ENCODE assay signal across 9 mouse cellular contexts in the genomic region with DNA sequence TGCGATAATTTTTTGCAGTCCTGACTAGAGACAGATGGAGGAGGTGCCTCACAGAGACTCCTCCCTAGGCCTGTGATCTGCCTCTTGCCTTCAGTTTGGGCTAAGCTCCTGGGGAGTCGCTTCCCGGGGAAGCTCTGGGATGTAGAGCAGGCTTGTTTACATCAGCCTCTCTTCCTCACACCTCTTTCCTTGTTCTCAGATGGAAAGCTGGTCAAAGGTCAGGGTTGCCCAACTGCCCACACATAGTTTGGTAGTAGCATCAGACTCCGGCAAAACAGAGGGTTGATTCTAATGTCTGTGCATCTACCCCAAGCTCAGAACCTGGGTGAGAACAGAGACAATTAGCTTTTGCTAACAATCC.
DNase-seq lines count a peak whose midpoint lies in the region; ATAC-seq and TF ChIP-seq lines count a peak whose summit lies in the region.
"Had no signal": no experiment of that assay in that cellular context is flagged by ENCODE, and none has a peak within 500 bp of the region (broad histone marks: within the 10 kb centered on the region; RNA-seq: fewer than 3 reads in every experiment).

No protein-coding gene starts in this region.

- peak; percentile 37 for DNase-seq in CD4-positive, CD25-positive, alpha-beta regulatory T cell, adult 2 months (ENCODE audit: low read depth, low spot score)
- no peak for DNase-seq in heart, embryonic 10.5 days (ENCODE audit: low spot score)
- DNase-seq in lung, postnatal 36 days, result peak; percentile 72
- DNase-seq in spleen, postnatal 4 days (ENCODE audit: low spot score in 2 of 2), result no peak
- DNase-seq in right cerebral cortex, postnatal 10 days (ENCODE audit: low spot score in 2 of 2), result no peak
- no peak for DNase-seq in spleen, postnatal 36 days (ENCODE audit: low spot score in 2 of 2)

- ATAC-seq in kidney, embryonic 14.5 days (ENCODE audit: low FRiP score, low TSS enrichment), result peak; percentile 51; the same call in 1 of the 2 replicates

- peak overlapping the region; percentile 92 for H3K27ac ChIP-seq in cortical plate, adult 2 months (ENCODE audit: insufficient read depth, low read length)
- peak overlapping the region; percentile 74 for H3K27ac ChIP-seq in heart, embryonic 10.5 days
- H3K27ac ChIP-seq in kidney, embryonic 14.5 days (ENCODE audit: low read depth, low read length), result peak overlapping the region; percentile 75; the same call in 1 of the 2 replicates

- no peaks in the 10 kb centered on the region for H3K9me3 ChIP-seq in heart, embryonic 10.5 days
- H3K9me3 ChIP-seq in kidney, embryonic 14.5 days (ENCODE audit: control insufficient read depth, low read length), result no peaks in the 10 kb centered on the region
- H3K9me3 ChIP-seq: megakaryocyte, embryonic 14.5 days had no signal

- 6% methylated on average over 4 of the region's 4 CpGs for WGBS in heart, embryonic 10.5 days
- WGBS in kidney, embryonic 14.5 days, result 9% methylated on average over 4 of the region's 4 CpGs

- no peak overlapping the region for H3K4me3 ChIP-seq in cortical plate, adult 2 months (ENCODE audit: insufficient read depth, low read length)
- no peak overlapping the region for H3K4me3 ChIP-seq in heart, embryonic 10.5 days
- no peak overlapping the region for H3K4me3 ChIP-seq in kidney, embryonic 14.5 days (ENCODE audit: low read length)
- H3K4me3 ChIP-seq: megakaryocyte, embryonic 14.5 days had no signal

- H3K27me3 ChIP-seq in heart, embryonic 10.5 days (ENCODE audit: insufficient read depth, poor library complexity, severe bottlenecking), result no peaks in the 10 kb centered on the region
- H3K27me3 ChIP-seq in kidney, embryonic 14.5 days (ENCODE audit: control insufficient read depth, insufficient read depth, low read length), result no peaks in the 10 kb centered on the region
- H3K27me3 ChIP-seq: megakaryocyte, embryonic 14.5 days had no signal

- no peak overlapping the region for H3K9ac ChIP-seq in kidney, embryonic 14.5 days (ENCODE audit: low read depth, low read length)

- no peak for TF ChIP-seq POLR2A in cortical plate, adult 2 months (IDR thresholded peaks at IDR 0.05; ENCODE audit: extremely low read depth, insufficient read depth, low read length)

- H3K36me3 ChIP-seq in heart, embryonic 10.5 days, result no peaks in the 10 kb centered on the region
- no peaks in the 10 kb centered on the region for H3K36me3 ChIP-seq in kidney, embryonic 14.5 days (ENCODE audit: control insufficient read depth, insufficient read depth, low read length)

- no peak overlapping the region for H3K4me2 ChIP-seq in kidney, embryonic 14.5 days (replicated peaks; ENCODE audit: low read depth, low read length)

- H3K4me1 ChIP-seq in cortical plate, adult 2 months (ENCODE audit: control insufficient read depth, insufficient read depth, low read length), result peaks cover 10% of the 10 kb centered on the region
- peaks cover 45% of the 10 kb centered on the region for H3K4me1 ChIP-seq in heart, embryonic 10.5 days
- H3K4me1 ChIP-seq in kidney, embryonic 14.5 days (ENCODE audit: control insufficient read depth, insufficient read depth, low read length), result peaks cover 33% of the 10 kb centered on the region

- TF ChIP-seq CTCF in cortical plate, adult 2 months (IDR thresholded peaks at IDR 0.05; ENCODE audit: extremely low read depth, insufficient read depth, low read length), result no peak

Comparison
In these comparisons a context has a peak if more than half of its experiments do, and no peak if none do; other contexts are left out.
1. DNase-seq: peak in CD4-positive, CD25-positive, alpha-beta regulatory T cell, adult 2 months (single experiment) and lung, postnatal 36 days (single experiment); none in heart, embryonic 10.5 days (single experiment), spleen, postnatal 4 days (0 of 2), right cerebral cortex, postnatal 10 days (0 of 2) and spleen, postnatal 36 days (0 of 2).
2. Peak in every context shown above with its lines, with median percentiles within 50 percentile points of each other: H3K27ac ChIP-seq.